Mouse (Mus musculus) central nervous system, embryonic 14 days (tissue): Measurements from ENCODE around the gene Trim54. TPM values are rescaled to one million over a fixed set of nuclear protein-coding genes. Genes with fewer than 3 reads are reported as not detected.

Source experiments
- polyA plus RNA-seq: library from polyadenylated mRNA; depleted of rRNA; stranded (reverse); fragments of >200 nt; gene quantifications from 2 replicates; pipeline ENCODE4 v1.2.3, GENCODE M21; 2012; rRNA removed

Trim54 gene
- 1.5 TPM in 1 of 2 replicates, not detected in the other for polyA plus RNA-seq

DNA sequence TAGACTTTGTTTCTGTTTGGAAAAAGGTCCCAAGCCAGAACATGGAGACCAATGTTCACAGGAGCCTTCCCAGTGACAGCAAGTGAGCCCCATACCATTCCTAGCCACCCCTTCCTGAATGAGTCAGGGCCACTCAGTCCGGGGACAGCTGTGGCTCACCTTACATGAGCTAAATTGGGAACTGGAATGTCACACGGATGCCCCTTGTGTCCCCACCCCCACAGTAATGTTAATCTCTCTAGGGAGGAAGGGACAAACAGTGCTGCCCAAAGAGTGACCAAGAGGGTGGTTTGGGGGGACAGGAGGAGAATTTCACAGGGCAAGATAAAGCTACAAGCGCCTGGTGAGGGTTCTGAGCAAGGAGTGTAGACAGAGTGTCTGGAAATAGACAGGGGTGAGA, at the start of gene Trim54:
Trim54 (plus strand) TSS at position 359 of the 400 bp plus-strand sequence.

DNA sequence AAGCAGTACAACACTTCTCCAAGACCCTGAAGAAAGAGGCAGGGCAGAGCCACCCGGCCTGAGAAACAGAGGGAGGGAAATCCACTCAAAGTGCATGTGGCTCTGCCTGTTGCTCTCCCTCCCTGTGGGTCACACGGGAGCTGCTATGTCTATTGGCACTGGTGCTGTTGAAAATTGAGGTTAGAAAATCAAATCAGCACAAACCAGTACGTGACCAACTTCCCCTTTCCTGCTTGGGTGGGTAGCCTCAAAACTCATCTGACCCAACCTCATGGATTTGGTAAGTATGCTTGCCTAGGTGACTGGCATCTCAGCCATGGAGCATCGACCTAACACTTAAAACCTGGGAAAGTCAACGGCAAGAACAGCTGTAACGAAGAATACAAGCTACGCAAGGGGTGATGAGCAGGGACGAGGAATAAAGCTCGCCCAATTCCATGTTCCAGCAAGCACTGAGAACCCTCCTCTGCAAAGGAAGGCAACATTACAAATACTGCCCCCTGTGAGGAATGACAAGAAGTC, 10.6 kb upstream of the Trim54 start, which contains the start of gene Dnajc5g:
Dnajc5g (plus strand) TSS at position 472 of the 522 bp plus-strand sequence.

DNA sequence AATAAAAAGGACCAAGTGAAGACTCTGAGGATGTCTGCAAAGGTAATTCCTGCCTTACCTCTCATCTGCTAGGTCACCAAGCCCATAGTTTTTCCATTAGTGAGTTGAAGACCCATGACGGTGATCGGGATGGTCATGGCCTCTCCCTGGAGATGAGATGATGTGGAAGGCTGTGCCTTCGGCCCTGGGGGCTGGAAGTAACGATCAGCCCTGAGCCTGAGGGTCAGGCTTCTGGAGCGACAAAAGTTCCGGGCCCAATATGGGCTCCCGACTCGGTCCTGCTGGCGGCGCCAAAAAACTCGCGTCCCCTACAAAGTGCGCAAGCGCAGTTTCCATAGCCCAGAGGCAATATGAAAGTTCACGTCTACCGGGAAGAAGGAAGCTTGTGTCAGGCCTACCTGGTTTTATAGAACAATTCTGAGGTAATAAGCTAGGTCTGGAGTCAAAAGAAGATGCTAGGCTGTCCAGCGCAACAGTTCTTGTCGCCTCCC, 8.5 kb upstream of the Trim54 start, which contains the start of gene Slc30a3:
Slc30a3 (minus strand) TSS at position 238 of the 491 bp plus-strand sequence.

DNA sequence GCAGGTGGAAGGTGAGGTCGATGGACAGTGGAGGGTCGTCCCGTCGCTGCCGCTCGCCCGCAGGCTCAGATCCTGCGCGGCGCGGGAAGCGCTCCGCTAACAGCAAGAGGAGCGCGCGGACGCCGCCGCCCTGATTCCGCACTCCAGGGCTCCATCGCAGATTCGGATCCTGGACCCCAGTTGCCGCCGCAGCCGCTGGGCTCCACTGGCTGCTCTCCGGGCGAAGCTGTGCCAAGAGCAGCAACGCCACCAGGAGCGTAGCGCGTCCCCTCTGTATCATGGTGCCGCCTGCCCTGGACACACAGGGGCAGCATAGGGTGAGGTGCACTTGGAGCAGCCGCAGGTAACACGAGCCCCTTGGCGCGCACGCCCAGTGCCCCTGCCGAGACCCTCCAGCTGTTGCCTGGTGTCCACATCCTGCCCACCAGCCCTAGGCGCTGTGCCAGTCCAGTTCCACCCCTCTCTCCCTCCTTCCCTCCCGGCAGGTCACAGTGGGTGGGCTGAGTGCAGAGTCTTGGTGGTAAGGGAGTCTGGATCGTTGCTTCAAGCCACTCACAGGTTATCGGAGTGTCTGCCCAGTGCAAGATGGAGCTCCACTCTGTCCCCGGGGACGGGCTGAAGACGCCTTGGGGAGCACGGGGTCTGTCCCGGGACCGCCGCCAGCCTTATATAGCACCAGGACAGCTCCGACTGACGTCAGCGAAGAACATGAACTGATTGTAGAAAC, 21.9 kb downstream of the Trim54 start, which contains the start of gene Ucn:
Ucn (minus strand) TSS at position 589 of the 727 bp plus-strand sequence.

DNA sequence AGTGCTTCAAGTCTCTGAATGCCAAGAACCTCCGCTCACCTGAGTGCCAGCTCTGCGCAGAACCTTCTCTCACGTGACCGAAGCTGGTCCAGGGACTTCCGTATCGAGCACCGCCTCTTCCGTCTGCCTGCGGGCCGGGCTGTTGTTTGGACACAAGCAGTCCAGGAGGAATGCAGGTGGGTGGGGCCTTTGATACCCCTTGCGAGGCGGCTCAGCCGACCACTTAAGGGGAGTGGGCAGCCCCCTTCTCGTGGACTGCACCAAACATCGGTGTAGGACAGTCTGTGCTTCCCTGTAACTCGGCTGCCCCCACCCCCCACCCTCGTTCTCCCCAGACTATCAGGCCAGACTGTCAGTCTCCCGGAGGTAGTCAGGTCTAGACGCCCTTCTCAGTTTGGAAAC, 37.6 kb downstream of the Trim54 start, which contains the start of gene Mpv17:
Mpv17 (minus strand) TSS at position 100 of the 402 bp plus-strand sequence.

DNA sequence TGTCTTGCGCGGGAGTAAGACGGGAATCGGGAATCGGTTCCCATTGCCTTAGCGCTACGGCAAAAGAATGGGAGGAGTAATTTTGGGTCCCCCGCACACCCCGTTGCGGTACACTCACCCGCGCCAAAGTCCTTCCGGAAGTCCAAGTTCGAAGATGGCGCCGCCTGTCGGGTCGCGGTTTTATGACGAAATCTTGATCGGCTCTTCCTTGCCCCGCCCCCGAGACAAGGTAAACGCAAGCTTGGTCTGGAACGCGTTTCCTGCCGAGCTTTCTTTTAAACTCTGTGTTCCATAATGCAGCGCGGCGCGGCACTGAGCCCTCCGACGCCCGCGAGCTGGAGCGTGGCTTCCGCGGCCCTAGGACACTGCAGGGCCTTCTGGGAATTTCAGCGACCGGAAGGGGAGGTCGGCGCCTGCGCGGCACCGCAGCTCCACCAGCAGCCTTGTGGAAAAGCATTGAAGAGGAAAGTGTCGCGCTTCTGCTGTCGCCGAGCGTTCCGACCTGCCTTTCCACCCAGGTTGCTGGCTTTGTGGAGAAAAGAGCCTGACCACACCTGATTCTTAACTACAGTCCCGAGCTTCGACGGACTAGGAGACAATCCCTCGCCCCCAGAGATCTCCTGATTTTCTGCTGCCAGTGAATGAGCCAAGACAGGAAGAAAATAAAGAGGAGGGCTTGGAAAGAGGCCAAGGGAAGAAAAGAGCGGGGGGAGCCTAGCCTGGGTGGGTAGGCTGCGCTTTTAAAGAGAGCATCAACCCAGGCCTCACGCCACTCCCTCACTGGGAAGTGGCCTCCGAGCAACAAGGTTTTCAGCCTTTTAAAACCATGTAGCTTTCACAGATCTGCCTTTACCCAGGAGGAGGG, 63.5 kb downstream of the Trim54 start, which contains the start of the genes Gm29609 and Gtf3c2:
Gm29609 (minus strand) TSS at position 146 of the 865 bp plus-strand sequence.
Gtf3c2 (minus strand) TSS at position 379 of the 865 bp plus-strand sequence.

Other genes with a start within 250 kb of the Trim54 start
- gene Tmem214, start 248.7 kb upstream of the Trim54 start, polyA plus RNA-seq, result 68.4 and 82.8 TPM in 2 replicates
- gene Agbl5, start 228.0 kb upstream of the Trim54 start, polyA plus RNA-seq, result 62.6 and 66.7 TPM in 2 replicates
- gene Ost4, start 208.9 kb upstream of the Trim54 start, polyA plus RNA-seq, result 274 and 279 TPM in 2 replicates
- 19.9 and 63.3 TPM in 2 replicates for gene Emilin1, start 203.3 kb upstream of the Trim54 start, polyA plus RNA-seq
- gene Khk, start 195.3 kb upstream of the Trim54 start, polyA plus RNA-seq, result 7.9 and 13.1 TPM in 2 replicates
- gene Cgref1, start 171.1 kb upstream of the Trim54 start, polyA plus RNA-seq, result 25.2 and 28.8 TPM in 2 replicates
- gene Preb, start 156.4 kb upstream of the Trim54 start, polyA plus RNA-seq, result 194 and 208 TPM in 2 replicates
- gene Tcf23, start 148.1 kb upstream of the Trim54 start, polyA plus RNA-seq, result not detected in 2 replicates
- gene Atraid, start 68.4 kb upstream of the Trim54 start, polyA plus RNA-seq, result 131 and 134 TPM in 2 replicates
- gene Slc5a6, start 67.8 kb upstream of the Trim54 start, polyA plus RNA-seq, result 31.0 and 36.5 TPM in 2 replicates
- gene Cad, start 61.9 kb upstream of the Trim54 start, polyA plus RNA-seq, result 29.6 and 31.9 TPM in 2 replicates
- gene Dnajc5g, start 10.4 kb upstream of the Trim54 start, polyA plus RNA-seq, result not detected in 2 replicates
- 18.5 and 25.0 TPM in 2 replicates for gene Slc30a3, start 8.5 kb upstream of the Trim54 start, polyA plus RNA-seq
- gene Ucn, start 22.1 kb downstream of the Trim54 start, polyA plus RNA-seq, result not detected in 2 replicates
- gene Mpv17, start 37.5 kb downstream of the Trim54 start, polyA plus RNA-seq, result 51.7 and 55.6 TPM in 2 replicates
- gene Gm29609, start 63.2 kb downstream of the Trim54 start, polyA plus RNA-seq, result 3.4 TPM in 2 replicates
- gene Gtf3c2, start 63.4 kb downstream of the Trim54 start, polyA plus RNA-seq, result 99.8 and 100 TPM in 2 replicates
- gene Snx17, start 76.5 kb downstream of the Trim54 start, polyA plus RNA-seq, result 91.1 and 98.2 TPM in 2 replicates
- 62.9 and 68.7 TPM in 2 replicates for gene Eif2b4, start 76.7 kb downstream of the Trim54 start, polyA plus RNA-seq
- gene Zfp513, start 85.6 kb downstream of the Trim54 start, polyA plus RNA-seq, result 73.0 and 77.5 TPM in 2 replicates
- 172 and 190 TPM in 2 replicates for gene Ppm1g, start 104.0 kb downstream of the Trim54 start, polyA plus RNA-seq
- 138 and 150 TPM in 2 replicates for gene Nrbp1, start 124.2 kb downstream of the Trim54 start, polyA plus RNA-seq
- gene Gm9970, start 124.5 kb downstream of the Trim54 start, polyA plus RNA-seq, result 0.11 and 0.16 TPM in 2 replicates
- 5.7 and 9.3 TPM in 2 replicates for gene Krtcap3, start 135.0 kb downstream of the Trim54 start, polyA plus RNA-seq
- 51.0 and 55.7 TPM in 2 replicates for gene Ift172, start 174.4 kb downstream of the Trim54 start, polyA plus RNA-seq
- gene Fndc4, start 179.4 kb downstream of the Trim54 start, polyA plus RNA-seq, result 136 and 156 TPM in 2 replicates
- 0.33 and 0.55 TPM in 2 replicates for gene Gckr, start 180.7 kb downstream of the Trim54 start, polyA plus RNA-seq